Mouse (Mus musculus) gastrocnemius, adult 18-20 months (tissue): Measurements from ENCODE around the gene Zswim7. TPM values are rescaled to one million over a fixed set of nuclear protein-coding genes. Genes with fewer than 3 reads are reported as not detected.
A peak's percentile ranks its signal among the peaks of the same experiment; 100 is the strongest.

Source experiments
- DNase-seq: peaks from one replicate; pipeline ENCODE4 v3.0.0; 2021; ENCODE audit warnings: low spot score
- total RNA-seq, 2 experiments: library from RNA; stranded (reverse); gene quantifications; 2 replicates each; pipeline ENCODE4 v1.2.3; 2021

Gene Zswim7
- total RNA-seq, 2 experiments from 2014 or later, result 43.2 to 46.5 TPM

GRCm38 (mm10) chr11:62259214-62259613, 22.0 kb downstream of the Zswim7 start:
- DNase-seq, result no peak

- no peak for DNase-seq
Observed at GRCm38 (mm10) chr11:62253380-62253779, 27.8 kb downstream of the Zswim7 start.

- DNase-seq, result peak; percentile 26
Observed at GRCm38 (mm10) chr11:62251047-62251446, 30.1 kb downstream of the Zswim7 start.

GRCm38 (mm10) chr11:62249266-62250037, 31.7 kb downstream of the Zswim7 start:
- DNase-seq, result peak; percentile 23

- DNase-seq, result peak; percentile 43
Observed at GRCm38 (mm10) chr11:62248401-62249244, 32.6 kb downstream of the Zswim7 start, which contains the start of gene Adora2b. Gene Adora2b, plus strand, starts transcription at chr11:62248984.

- DNase-seq, result no peak
Observed at GRCm38 (mm10) chr11:62247759-62248400, 33.3 kb downstream of the Zswim7 start.

- peak; percentile 17 for DNase-seq
Observed at GRCm38 (mm10) chr11:62244471-62244870, 36.7 kb downstream of the Zswim7 start.

- peak; percentile 39 for DNase-seq
Observed at GRCm38 (mm10) chr11:62243871-62244270, 37.3 kb downstream of the Zswim7 start.

- no peak for DNase-seq
Observed at GRCm38 (mm10) chr11:62240631-62241261, 40.4 kb downstream of the Zswim7 start.

- DNase-seq, result peak; percentile 36
Observed at GRCm38 (mm10) chr11:62224797-62225196, 56.4 kb downstream of the Zswim7 start.

- peak; percentile 67 for DNase-seq
Observed at GRCm38 (mm10) chr11:62223962-62224361, 57.2 kb downstream of the Zswim7 start.

- no peak for DNase-seq
Observed at GRCm38 (mm10) chr11:62223416-62223815, 57.8 kb downstream of the Zswim7 start.

GRCm38 (mm10) chr11:62220756-62221510, 60.2 kb downstream of the Zswim7 start:
- no peak for DNase-seq

- no peak for DNase-seq
Observed at GRCm38 (mm10) chr11:62217751-62218150, 63.4 kb downstream of the Zswim7 start.

Other genes with a start within 250 kb of the Zswim7 start
- gene Adora2b, start 32.4 kb downstream of the Zswim7 start, total RNA-seq, result under 1 TPM; 0.43 to 0.84 TPM
- 10 to 100 TPM; 38.3 to 40.6 TPM for gene Ttc19, start 98 bp upstream of the Zswim7 start, total RNA-seq
- 1 to 10 TPM; 2.2 to 2.9 TPM for gene Pigl, start 177.1 kb upstream of the Zswim7 start, total RNA-seq
- gene Ncor1, start 177.2 kb upstream of the Zswim7 start, total RNA-seq, result 100 to 1,000 TPM; 125 to 137 TPM